8 mouse cellular contexts compared by ENCODE assay signal in the genomic region with DNA sequence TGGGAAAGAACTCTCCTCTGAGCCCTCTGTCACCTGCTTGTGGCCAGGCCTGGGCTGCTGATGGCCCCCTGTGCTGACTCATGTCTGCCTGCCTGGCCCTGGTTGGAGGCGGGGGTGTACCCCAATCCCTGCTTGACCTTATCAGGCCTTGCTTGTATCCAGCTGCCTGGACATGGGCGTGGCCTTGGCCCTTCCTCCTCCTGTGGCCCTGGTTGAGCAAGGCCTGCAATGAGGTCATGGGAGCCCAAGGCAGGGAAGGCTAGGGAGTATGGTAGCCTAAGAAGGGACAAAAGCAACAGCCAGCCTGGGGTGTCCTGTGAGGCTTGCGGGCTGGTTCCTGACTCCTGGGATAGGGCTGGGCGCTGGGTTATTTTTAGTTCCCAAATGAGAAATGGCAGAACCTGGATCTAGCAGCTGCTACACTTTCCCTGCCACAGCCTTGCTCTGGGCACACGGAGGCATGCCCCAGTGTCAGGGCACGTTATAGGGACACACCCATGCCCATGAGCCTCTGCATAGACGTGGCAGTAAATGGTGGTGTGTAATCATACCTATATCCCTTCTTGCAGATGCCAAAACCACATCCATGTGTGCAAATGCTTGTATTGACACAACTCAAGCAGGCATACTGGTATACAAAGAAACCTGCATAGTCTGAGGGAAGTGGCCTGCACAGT. TPM values are rescaled to one million over a fixed set of nuclear protein-coding genes. Genes with fewer than 3 reads are reported as not detected.
DNase-seq lines count a peak whose midpoint lies in the region; ATAC-seq lines count a peak whose summit lies in the region.

No protein-coding gene starts in this region.

- WGBS in midbrain, embryonic 11.5 days: 84% methylated on average over 7 of the region's 7 CpGs
- 89% methylated on average over 7 of the region's 7 CpGs for WGBS in midbrain, embryonic 13.5 days
- WGBS in liver, embryonic 12.5 days (ENCODE audit: insufficient replicate concordance): 47% methylated on average over 7 of the region's 7 CpGs

- no peaks in the 10 kb centered on the region for H3K36me3 ChIP-seq in midbrain, embryonic 11.5 days (ENCODE audit: control insufficient read depth, insufficient read depth, low read length)
- no peaks in the 10 kb centered on the region for H3K36me3 ChIP-seq in midbrain, embryonic 13.5 days
- H3K36me3 ChIP-seq in liver, embryonic 12.5 days: no peaks in the 10 kb centered on the region

- no peaks in the 10 kb centered on the region for H3K4me1 ChIP-seq in midbrain, embryonic 11.5 days (ENCODE audit: control insufficient read depth, insufficient read depth, low read length)
- H3K4me1 ChIP-seq in midbrain, embryonic 13.5 days (replicated peaks): peaks cover 8% of the 10 kb centered on the region; the same call in 1 of the 2 replicates
- H3K4me1 ChIP-seq in liver, embryonic 12.5 days: peaks cover 23% of the 10 kb centered on the region

- no peaks in the 10 kb centered on the region for H3K9me3 ChIP-seq in midbrain, embryonic 11.5 days (ENCODE audit: control insufficient read depth, low read length)
- H3K9me3 ChIP-seq in midbrain, embryonic 13.5 days: no peaks in the 10 kb centered on the region
- H3K9me3 ChIP-seq in liver, embryonic 12.5 days (replicated peaks): no peaks in the 10 kb centered on the region

- no peaks in the 10 kb centered on the region for H3K27me3 ChIP-seq in midbrain, embryonic 11.5 days (ENCODE audit: control insufficient read depth, insufficient read depth, low read length)
- no peaks in the 10 kb centered on the region for H3K27me3 ChIP-seq in midbrain, embryonic 13.5 days
- H3K27me3 ChIP-seq in liver, embryonic 12.5 days (replicated peaks): peaks cover 5% of the 10 kb centered on the region; the same call in 1 of the 2 replicates

- ATAC-seq in midbrain, embryonic 11.5 days (ENCODE audit: low FRiP score): no peak
- no peak for ATAC-seq in midbrain, embryonic 13.5 days
- ATAC-seq in granulocyte monocyte progenitor cell, adult 5-6 weeks (replicated peaks; ENCODE audit: poor library complexity, severe bottlenecking): peak; percentile 37; the same call in 1 of the 2 replicates
- peak; percentile 57 for ATAC-seq in liver, embryonic 12.5 days
- no peak for ATAC-seq in erythroblast, adult 5-6 weeks (replicated peaks; ENCODE audit: low FRiP score, poor library complexity, severe bottlenecking)

- H3K4me2 ChIP-seq in midbrain, embryonic 11.5 days: no peak overlapping the region
- H3K4me2 ChIP-seq in midbrain, embryonic 13.5 days (replicated peaks): no peak overlapping the region
- no peak overlapping the region for H3K4me2 ChIP-seq in liver, embryonic 12.5 days

- H3K27ac ChIP-seq in midbrain, embryonic 11.5 days (ENCODE audit: low read depth, low read length): no peak overlapping the region
- no peak overlapping the region for H3K27ac ChIP-seq in midbrain, embryonic 13.5 days
- no peak overlapping the region for H3K27ac ChIP-seq in liver, embryonic 12.5 days

- no peak overlapping the region for H3K9ac ChIP-seq in midbrain, embryonic 11.5 days (ENCODE audit: low read length)
- no peak overlapping the region for H3K9ac ChIP-seq in midbrain, embryonic 13.5 days (replicated peaks)
- no peak overlapping the region for H3K9ac ChIP-seq in liver, embryonic 12.5 days

- H3K4me3 ChIP-seq in midbrain, embryonic 11.5 days (ENCODE audit: low read depth, low read length): no peak overlapping the region
- H3K4me3 ChIP-seq in midbrain, embryonic 13.5 days (replicated peaks): no peak overlapping the region
- H3K4me3 ChIP-seq in liver, embryonic 12.5 days: no peak overlapping the region

- DNase-seq in midbrain, embryonic 11.5 days (ENCODE audit: low spot score, missing footprints): peak; percentile 26
- peak; percentile 43 for DNase-seq in testis, postnatal 14 days (ENCODE audit: low spot score)
- DNase-seq in cerebellum, adult 8-10 months: no peak
- DNase-seq in spleen, postnatal 10 days (ENCODE audit: low spot score in 2 of 2): no peak

RNA-seq across cellular contexts. Expression of gene Syngr1, which starts 37.0 kb away (rescaled TPM):
- 6.2 and 7.4 TPM in 2 replicates for polyA plus RNA-seq in midbrain, embryonic 11.5 days (2014; fragmentation: Nextera tagmentation; extraction: Ambion mirVana)
- 20.6 and 26.2 TPM in 2 replicates for polyA plus RNA-seq in midbrain, embryonic 13.5 days (2015; fragmentation: Nextera tagmentation; extraction: Ambion mirVana)
- total RNA-seq in granulocyte monocyte progenitor cell, adult 5-6 weeks (2014; fragmentation: Nextera tagmentation): 1.5 and 1.6 TPM in 2 replicates
- total RNA-seq in granulocyte monocyte progenitor cell, adult 5-6 weeks (2017): 1.6 and 4.0 TPM in 2 replicates
- polyA plus RNA-seq in liver, embryonic 12.5 days (2016; fragmentation: Nextera tagmentation; extraction: Ambion mirVana): 20.4 and 21.9 TPM in 2 replicates
- total RNA-seq in erythroblast, adult 5-6 weeks (2015; ENCODE audit: low replicate concordance): 5.8 and 8.6 TPM in 2 replicates
- total RNA-seq in erythroblast, adult 5-6 weeks (2017; ENCODE audit: low replicate concordance): 6.0 and 7.1 TPM in 2 replicates

RNA-seq across cellular contexts. Expression of gene Rpl3, which starts 37.5 kb away (rescaled TPM):
- 1,032 and 1,053 TPM in 2 replicates for polyA plus RNA-seq in midbrain, embryonic 11.5 days (2014; fragmentation: Nextera tagmentation; extraction: Ambion mirVana)
- polyA plus RNA-seq in midbrain, embryonic 13.5 days (2015; fragmentation: Nextera tagmentation; extraction: Ambion mirVana): 608 and 612 TPM in 2 replicates
- total RNA-seq in granulocyte monocyte progenitor cell, adult 5-6 weeks (2014; fragmentation: Nextera tagmentation): 2,307 and 2,508 TPM in 2 replicates
- 3,100 and 3,113 TPM in 2 replicates for total RNA-seq in granulocyte monocyte progenitor cell, adult 5-6 weeks (2017)
- 912 and 924 TPM in 2 replicates for polyA plus RNA-seq in liver, embryonic 12.5 days (2016; fragmentation: Nextera tagmentation; extraction: Ambion mirVana)
- 449 and 474 TPM in 2 replicates for total RNA-seq in erythroblast, adult 5-6 weeks (2015; ENCODE audit: low replicate concordance)
- total RNA-seq in erythroblast, adult 5-6 weeks (2017; ENCODE audit: low replicate concordance): 532 and 676 TPM in 2 replicates

RNA-seq across cellular contexts. Expression of gene Pdgfb, which starts 39.4 kb away (rescaled TPM):
- polyA plus RNA-seq in midbrain, embryonic 11.5 days (2014; fragmentation: Nextera tagmentation; extraction: Ambion mirVana): 1.5 and 2.0 TPM in 2 replicates
- polyA plus RNA-seq in midbrain, embryonic 13.5 days (2015; fragmentation: Nextera tagmentation; extraction: Ambion mirVana): 2.1 and 2.3 TPM in 2 replicates
- total RNA-seq in granulocyte monocyte progenitor cell, adult 5-6 weeks (2014; fragmentation: Nextera tagmentation): 0.30 TPM in 1 of 2 replicates, not detected in the other
- 0.13 and 0.26 TPM in 2 replicates for total RNA-seq in granulocyte monocyte progenitor cell, adult 5-6 weeks (2017)
- polyA plus RNA-seq in liver, embryonic 12.5 days (2016; fragmentation: Nextera tagmentation; extraction: Ambion mirVana): 1.6 and 2.2 TPM in 2 replicates
- total RNA-seq in erythroblast, adult 5-6 weeks (2015; ENCODE audit: low replicate concordance): not detected in 2 replicates
- 0.42 and 0.94 TPM in 2 replicates for total RNA-seq in erythroblast, adult 5-6 weeks (2017; ENCODE audit: low replicate concordance)

Comparison
In these comparisons a context has a peak if more than half of its experiments do, and no peak if none do; other contexts are left out.
1. ATAC-seq: peak in granulocyte monocyte progenitor cell, adult 5-6 weeks (single experiment) and liver, embryonic 12.5 days (single experiment); none in midbrain, embryonic 11.5 days (single experiment), midbrain, embryonic 13.5 days (single experiment) and erythroblast, adult 5-6 weeks (single experiment).
2. DNase-seq: peak in midbrain, embryonic 11.5 days (single experiment) and testis, postnatal 14 days (single experiment); none in cerebellum, adult 8-10 months (single experiment) and spleen, postnatal 10 days (0 of 2).